Mouse (Mus musculus) CH12.LX (cell line): ENCODE measurements around the gene Rimkla. TPM values are rescaled to one million over a fixed set of nuclear protein-coding genes. Genes with fewer than 3 reads are reported as not detected.

Source experiments
- DNase-seq: peaks from one replicate; pipeline ENCODE4 v3.0.0-alpha.2; 2013; ENCODE audit errors: extremely low read depth
- H3K27ac ChIP-seq: 2 replicates; pipeline ENCODE4 v1.5.1; 2012; ENCODE audit warnings: low read depth, mild to moderate bottlenecking, control low read depth, moderate library complexity; ENCODE audit not compliant: insufficient read depth
- H3K27me3 ChIP-seq: replicated peaks from 2 replicates; pipeline ENCODE3; 2012; ENCODE audit warnings: inconsistent platforms
- H3K36me3 ChIP-seq, 2 experiments: replicated peaks in 1 of 2; 2 replicates each; pipeline versions ENCODE3 to v1.6.1; 2012; ENCODE audit warnings: inconsistent platforms in 1 of 2, low read length in 1 of 2, mild to moderate bottlenecking in 1 of 2, mixed read lengths in 1 of 2, moderate library complexity in 1 of 2; ENCODE audit not compliant: control insufficient read depth in 1 of 2, insufficient read depth in 1 of 2
- H3K4me1 ChIP-seq, 2 experiments: 2 replicates each; pipeline ENCODE4 v1.6.1; 2012; ENCODE audit warnings: inconsistent platforms in 1 of 2, moderate library complexity in 1 of 2; ENCODE audit not compliant: insufficient read depth in 2 of 2, control insufficient read depth in 1 of 2
- H3K4me2 ChIP-seq: 2 replicates; pipeline ENCODE4 v1.6.1; 2012; ENCODE audit warnings: low read depth, mild to moderate bottlenecking, control low read depth; ENCODE audit not compliant: poor library complexity, insufficient read depth, severe bottlenecking
- H3K4me3 ChIP-seq, 3 experiments: fragments of 150-350 bp in 1 of 3; sonication (generic) in 1 of 3; replicated peaks in 1 of 3; 2 replicates each; pipeline versions ENCODE3 to v1.5.1; 2011 to 2012; ENCODE audit warnings: low read depth in 2 of 3, low read length in 2 of 3, mild to moderate bottlenecking in 2 of 3, moderate library complexity in 2 of 3, control low read depth in 1 of 3, improper control_type of control experiment in 1 of 3, inconsistent platforms in 1 of 3, mixed read lengths in 1 of 3; ENCODE audit not compliant: poor library complexity in 1 of 3
- H3K79me2 ChIP-seq: replicated peaks from 2 replicates; pipeline ENCODE4 v1.6.1; 2012; ENCODE audit warnings: mild to moderate bottlenecking, moderate library complexity; ENCODE audit not compliant: control insufficient read depth, poor library complexity, insufficient read depth, severe bottlenecking; ENCODE audit errors: extremely low read depth
- H3K9ac ChIP-seq: 2 replicates; pipeline ENCODE4 v1.6.1; 2012; ENCODE audit warnings: low read depth, mild to moderate bottlenecking, control low read depth, moderate library complexity; ENCODE audit not compliant: insufficient read depth
- H3K9me3 ChIP-seq: replicated peaks from 2 replicates; pipeline ENCODE3; 2012; ENCODE audit warnings: low read length, inconsistent platforms, mixed read lengths
- BHLHE40 ChIP-seq: IDR thresholded peaks from 2 replicates; pipeline ENCODE4 v1.6.1; 2011; ENCODE audit warnings: mild to moderate bottlenecking, low read depth, low read length, improper control_type of control experiment
- CHD2 ChIP-seq: IDR thresholded peaks from 2 replicates; pipeline ENCODE4 v1.6.1; 2011; ENCODE audit warnings: low read length, improper control_type of control experiment
- GABPA ChIP-seq: IDR thresholded peaks from 2 replicates; pipeline ENCODE4 v1.6.1; 2012; ENCODE audit warnings: low read depth, low read length, improper control_type of control experiment, inconsistent platforms; ENCODE audit not compliant: insufficient replicate concordance
- IRF4 ChIP-seq: IDR thresholded peaks from 2 replicates; pipeline ENCODE4 v1.6.1; 2014; ENCODE audit warnings: low read depth, mild to moderate bottlenecking, inconsistent platforms, low read length, improper control_type of control experiment
- MAX ChIP-seq: IDR thresholded peaks from 2 replicates; pipeline ENCODE4 v1.6.1; 2011; ENCODE audit warnings: low read length, improper control_type of control experiment
- MYC ChIP-seq: IDR thresholded peaks from 2 replicates; pipeline ENCODE4 v1.6.1; 2011; ENCODE audit warnings: low read depth, mild to moderate bottlenecking, improper control_type of control experiment, low read length
- NELFE ChIP-seq: IDR thresholded peaks from 2 replicates; pipeline ENCODE4 v1.6.1; 2011; ENCODE audit warnings: low read depth, low read length, improper control_type of control experiment
- NRF1 ChIP-seq: IDR thresholded peaks from 2 replicates; pipeline ENCODE4 v1.6.1; 2014; ENCODE audit warnings: low read depth, mild to moderate bottlenecking, inconsistent platforms, low read length, improper control_type of control experiment, moderate library complexity
- POLR2A ChIP-seq: IDR thresholded peaks from 2 replicates; pipeline ENCODE4 v1.6.1; 2011; ENCODE audit warnings: low read depth, mild to moderate bottlenecking, improper control_type of control experiment, low read length
- POLR2AphosphoS2 ChIP-seq: IDR thresholded peaks from 2 replicates; pipeline ENCODE4 v1.6.1; 2011; ENCODE audit warnings: low read depth, low read length, improper control_type of control experiment
- SIN3A ChIP-seq: IDR thresholded peaks from 2 replicates; pipeline ENCODE4 v1.6.1; 2012; ENCODE audit warnings: low read length, improper control_type of control experiment, inconsistent platforms
- SMC3 ChIP-seq: IDR thresholded peaks from 2 replicates; pipeline ENCODE4 v1.6.1; 2011; ENCODE audit warnings: low read depth, low read length, improper control_type of control experiment
- TCF12 ChIP-seq: IDR thresholded peaks from 2 replicates; pipeline ENCODE4 v1.6.1; 2014; ENCODE audit warnings: low read depth, mild to moderate bottlenecking, inconsistent platforms, low read length, improper control_type of control experiment
- UBTF ChIP-seq: IDR thresholded peaks from 2 replicates; pipeline ENCODE4 v1.6.1; 2012; ENCODE audit warnings: low read depth, mild to moderate bottlenecking, inconsistent platforms, low read length, improper control_type of control experiment, moderate library complexity
- USF2 ChIP-seq: conservative IDR thresholded peaks from 2 replicates; pipeline ENCODE4 v1.6.1; 2011; ENCODE audit warnings: low read depth, low read length, improper control_type of control experiment
- ZMIZ1 ChIP-seq: IDR thresholded peaks from 2 replicates; pipeline ENCODE4 v1.6.1; 2012; ENCODE audit warnings: low read depth, mild to moderate bottlenecking, inconsistent platforms, low read length, improper control_type of control experiment
- dilution Hi-C: fragments of 300-500 bp; cut with MboI; formaldehyde crosslinking; loops from 2 replicates; pipeline ENCODE4 v1.14.3; 2020; ENCODE audit warnings: low sequenced_read_pairs; ENCODE audit not compliant: extremely low pct_unique_long_range_greater_than_20kb, extremely low pct_ligation_motif_present
- in situ Hi-C: fragments of 300-500 bp; cut with MboI; formaldehyde crosslinking; loops from 3 replicates; pipeline ENCODE4 v1.14.3; 2019; ENCODE audit warnings: low sequenced_read_pairs, low pct_ligation_motif_present, low pct_unique_long_range_greater_than_20kb, mixed read lengths
- polyA plus RNA-seq: library from polyadenylated mRNA; unstranded; fragments of >175 nt; gene quantifications from 2 replicates; pipeline ENCODE4 v1.2.1, GENCODE M21; 2012; ENCODE audit warnings: low read depth; ENCODE audit not compliant: insufficient read length
- total RNA-seq, 2 experiments: library from RNA; depleted of rRNA; stranded (reverse); fragments of 300-350 nt in 1 of 2; fragments of >200 nt in 1 of 2; gene quantifications; 2 replicates each; pipeline ENCODE4 v1.2.3; 2012 to 2014

Rimkla gene
- total RNA-seq (2012; rRNA removed) (0.59 and 1.2 TPM in 2 replicates), total RNA-seq (2014; rRNA removed) (0.34 and 0.48 TPM in 2 replicates), polyA plus RNA-seq (0.70 and 0.84 TPM in 2 replicates)

DNA sequence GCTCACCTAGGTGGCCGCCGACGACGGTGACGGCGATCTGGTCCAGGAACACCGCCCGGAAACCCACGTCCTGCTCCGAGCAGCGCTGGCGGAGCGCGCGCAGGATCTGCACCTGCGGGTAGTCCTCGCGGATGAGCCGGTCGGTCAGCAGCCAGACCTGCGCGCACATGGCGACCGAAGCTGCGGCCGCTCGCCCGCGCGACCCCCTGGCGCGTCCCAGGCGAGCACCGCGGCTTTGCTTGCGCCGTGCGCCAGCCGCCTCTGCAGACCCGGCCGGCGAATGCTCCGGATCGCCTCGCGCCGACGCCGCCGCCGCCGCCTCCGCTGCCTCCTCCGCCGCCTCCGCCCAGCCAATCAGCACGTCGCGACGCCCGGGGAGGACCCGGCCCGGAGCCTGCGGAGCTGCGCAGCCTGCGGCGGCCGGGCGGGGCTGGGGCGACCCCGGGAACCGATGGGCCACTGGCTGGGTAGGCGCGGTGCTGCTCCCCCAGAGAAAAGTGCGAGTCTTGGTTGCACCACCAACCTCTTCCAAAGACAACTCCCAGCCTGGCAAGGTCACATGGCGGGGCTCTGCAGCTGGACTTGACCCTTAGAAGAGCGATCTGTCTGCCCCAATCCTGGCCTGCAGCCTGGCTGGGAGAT, at the start of gene Rimkla:
Gene Rimkla, minus strand, starts transcription at position 338 of the 642 bp plus-strand sequence.
- Histone ChIP-seq H3K27me3 (peaks cover 9% of the 10 kb centered on the region), H3K9me3 (peaks cover 3% of the 10 kb centered on the region), H3K79me2 (no peaks in the 10 kb centered on the region)
- TF ChIP-seq UBTF: peak; percentile 87; the same call in 1 of the 2 replicates
- no peak for TF ChIP-seq CHD2
- TF ChIP-seq SIN3A: no peak
- peak; percentile 17; the same call in 1 of the 2 replicates for TF ChIP-seq TCF12
- peak; percentile 55; the same call in 1 of the 2 replicates for TF ChIP-seq MAX
- no peak for TF ChIP-seq POLR2AphosphoS2
- TF ChIP-seq USF2: no peak
- TF ChIP-seq SMC3: no peak
- TF ChIP-seq BHLHE40: 0 out of 2 replicates have a peak, but pooled peaks have one; percentile 6
- TF ChIP-seq IRF4: 0 out of 2 replicates have a peak, but pooled peaks have one; percentile 15
- TF ChIP-seq ZMIZ1: 0 out of 2 replicates have a peak, but pooled peaks have one; percentile 37
- peak; percentile 48 for TF ChIP-seq NELFE
- peak; percentile 45; the same call in 1 of the 2 replicates for TF ChIP-seq POLR2A
- peak; percentile 72 for TF ChIP-seq NRF1
- TF ChIP-seq, all 38 proteins: peak for 9
- in situ Hi-C loops (no loop called here), dilution Hi-C loops (no loop called here)
- Histone ChIP-seq H3K4me3 (peak within 1 kb of the TSS; percentile 35 to 77 (median 59)), H3K4me2 (peak within 1 kb of the TSS; percentile 57), H3K9ac (peak within 1 kb of the TSS; percentile 34; the same call in 1 of the 2 replicates), H3K27ac (no peak within 1 kb of the TSS), H3K4me1 (peaks cover 4 to 11% of the 10 kb centered on the region in 2 experiments; a peak in 3 of 4 replicates), H3K36me3 (no peaks in the 10 kb centered on the region)
- DNase-seq: peak; percentile 30

DNA sequence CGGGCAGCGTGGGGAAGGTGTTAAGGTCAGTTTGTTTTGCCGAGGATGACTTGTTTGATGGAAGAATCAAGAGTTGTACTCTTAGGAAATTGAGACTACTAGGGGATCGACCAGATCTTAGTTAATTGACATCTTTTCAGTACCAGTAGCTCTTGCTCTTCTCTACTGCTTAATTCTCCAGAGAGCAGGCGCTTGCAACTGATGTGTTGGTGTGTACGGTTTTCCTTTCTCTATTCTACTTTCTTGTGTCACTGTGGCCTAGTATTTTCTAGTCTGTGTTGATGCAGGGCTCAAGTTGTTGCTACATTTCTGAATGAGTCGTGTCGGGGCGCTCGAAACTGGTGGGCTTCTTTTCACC, 48.1 kb upstream of the Rimkla start:
- no peaks in the 10 kb centered on the region for H3K9me3 ChIP-seq
- H3K9ac ChIP-seq: peak overlapping the region; percentile 94
- peaks cover 0 to 51% of the 10 kb centered on the region in 2 experiments; a peak in 2 of 4 replicates for H3K4me1 ChIP-seq
- in situ Hi-C loops (no loop called here), dilution Hi-C loops (no loop called here)
- DNase-seq: peak; percentile 17
- H3K27ac ChIP-seq: no peak overlapping the region
- peak overlapping the region; percentile 85 for H3K4me2 ChIP-seq
- no peak for TF ChIP-seq GABPA
- 0 out of 2 replicates have a peak, but pooled peaks have one; percentile 2 for TF ChIP-seq MYC
- H3K36me3 ChIP-seq: peaks cover 0 to 2% of the 10 kb centered on the region in 2 experiments
- H3K79me2 ChIP-seq: peaks cover 47% of the 10 kb centered on the region
- H3K27me3 ChIP-seq: no peaks in the 10 kb centered on the region
- peak overlapping the region; percentile 82 to 100 (median 99) for H3K4me3 ChIP-seq
